Mouse (Mus musculus): ENCODE measurements at regions not wholly inside any gene's neighbourhood (a gene's known extent, or its start where the extent isn't known, plus 50 kb on each side); places are given as distances from the start of the nearest gene placed in this dataset.

- no peak for DNase-seq
Observed at GRCm38 (mm10) chr2:148292442-148292841, 102.7 kb upstream of the Sstr4 start.

GRCm38 (mm10) chr2:148292895-148293294 lies 102.2 kb upstream of the Sstr4 start:
- DNase-seq = no peak

GRCm38 (mm10) chr2:148300879-148301278 lies 94.3 kb upstream of the Sstr4 start:
- DNase-seq = no peak

GRCm38 (mm10) chr2:148312255-148312654 lies 82.9 kb upstream of the Sstr4 start:
- no peak for DNase-seq

GRCm38 (mm10) chr2:148320896-148321295 lies 74.2 kb upstream of the Sstr4 start:
- DNase-seq = no peak

GRCm38 (mm10) chr2:148325362-148325761 lies 69.8 kb upstream of the Sstr4 start:
- DNase-seq = no peak

- DNase-seq = no peak
Observed at GRCm38 (mm10) chr2:148325854-148326387, 69.2 kb upstream of the Sstr4 start.

- no peak for DNase-seq
Observed at GRCm38 (mm10) chr2:148326414-148326813, 68.7 kb upstream of the Sstr4 start.

- no peak for DNase-seq
Observed at GRCm38 (mm10) chr2:148327552-148327951, 67.6 kb upstream of the Sstr4 start.

GRCm38 (mm10) chr2:148330368-148330767 lies 64.8 kb upstream of the Sstr4 start:
- no peak for DNase-seq

- no peak for DNase-seq
Observed at GRCm38 (mm10) chr2:148334555-148334954, 60.6 kb upstream of the Sstr4 start.

- DNase-seq = no peak
Observed at GRCm38 (mm10) chr2:148336626-148337025, 58.5 kb upstream of the Sstr4 start.

- peak; percentile 34 for DNase-seq
Observed at GRCm38 (mm10) chr2:148338308-148338768, 56.8 kb upstream of the Sstr4 start.

- no peak for DNase-seq
Observed at GRCm38 (mm10) chr2:148338894-148339293, 56.2 kb upstream of the Sstr4 start.

GRCm38 (mm10) chr2:148344193-148344592 lies 51.0 kb upstream of the Sstr4 start:
- no peak for DNase-seq
